Mouse (Mus musculus): ENCODE data around the gene 1810055G02Rik.

1810055G02Rik gene

GRCm38 (mm10) chr19:3708078-3709012 is at the start of gene 1810055G02Rik:
1810055G02Rik (plus strand) TSS chr19:3708293.
- DNase-seq (ENCODE audit: low spot score) = peak; percentile 96

- DNase-seq (ENCODE audit: low spot score) = no peak
Measured at GRCm38 (mm10) chr19:3665510-3665909, 42.6 kb upstream of the 1810055G02Rik start.

- DNase-seq (ENCODE audit: low spot score) = no peak
Measured at GRCm38 (mm10) chr19:3666632-3667031, 41.5 kb upstream of the 1810055G02Rik start.

GRCm38 (mm10) chr19:3667155-3667895 is 40.8 kb upstream of the 1810055G02Rik start:
- DNase-seq (ENCODE audit: low spot score) = no peak

- DNase-seq (ENCODE audit: low spot score) = no peak
Measured at GRCm38 (mm10) chr19:3667979-3668378, 40.1 kb upstream of the 1810055G02Rik start.

GRCm38 (mm10) chr19:3668551-3668950 is 39.5 kb upstream of the 1810055G02Rik start:
- no peak for DNase-seq (ENCODE audit: low spot score)

- peak; percentile 40 for DNase-seq (ENCODE audit: low spot score)
Measured at GRCm38 (mm10) chr19:3669100-3669499, 39.0 kb upstream of the 1810055G02Rik start.

- DNase-seq (ENCODE audit: low spot score) = no peak
Measured at GRCm38 (mm10) chr19:3673149-3673548, 34.9 kb upstream of the 1810055G02Rik start.

- no peak for DNase-seq (ENCODE audit: low spot score)
Measured at GRCm38 (mm10) chr19:3674122-3674855, 33.8 kb upstream of the 1810055G02Rik start.

GRCm38 (mm10) chr19:3680732-3681131 is 27.4 kb upstream of the 1810055G02Rik start:
- DNase-seq (ENCODE audit: low spot score) = peak; percentile 39

- peak; percentile 72 for DNase-seq (ENCODE audit: low spot score)
Measured at GRCm38 (mm10) chr19:3681310-3681934, 26.7 kb upstream of the 1810055G02Rik start.

GRCm38 (mm10) chr19:3684414-3684813 is 23.7 kb upstream of the 1810055G02Rik start:
- no peak for DNase-seq (ENCODE audit: low spot score)

- no peak for DNase-seq (ENCODE audit: low spot score)
Measured at GRCm38 (mm10) chr19:3684957-3685580, 23.0 kb upstream of the 1810055G02Rik start.

- DNase-seq (ENCODE audit: low spot score) = no peak
Measured at GRCm38 (mm10) chr19:3685611-3686214, 22.4 kb upstream of the 1810055G02Rik start.

GRCm38 (mm10) chr19:3686215-3686894 is 21.7 kb upstream of the 1810055G02Rik start, which contains the start of gene Lrp5:
Lrp5 (minus strand) TSS chr19:3686564.
- peak; percentile 56 for DNase-seq (ENCODE audit: low spot score)

GRCm38 (mm10) chr19:3687676-3688171 is 20.4 kb upstream of the 1810055G02Rik start:
- DNase-seq (ENCODE audit: low spot score) = peak; percentile 31

GRCm38 (mm10) chr19:3691337-3691736 is 16.8 kb upstream of the 1810055G02Rik start:
- no peak for DNase-seq (ENCODE audit: low spot score)

- DNase-seq (ENCODE audit: low spot score) = no peak
Measured at GRCm38 (mm10) chr19:3692414-3693145, 15.5 kb upstream of the 1810055G02Rik start.

GRCm38 (mm10) chr19:3694476-3694875 is 13.6 kb upstream of the 1810055G02Rik start:
- DNase-seq (ENCODE audit: low spot score) = no peak
